Comparison of ENCODE assay signal across 13 mouse cellular contexts in the genomic region with DNA sequence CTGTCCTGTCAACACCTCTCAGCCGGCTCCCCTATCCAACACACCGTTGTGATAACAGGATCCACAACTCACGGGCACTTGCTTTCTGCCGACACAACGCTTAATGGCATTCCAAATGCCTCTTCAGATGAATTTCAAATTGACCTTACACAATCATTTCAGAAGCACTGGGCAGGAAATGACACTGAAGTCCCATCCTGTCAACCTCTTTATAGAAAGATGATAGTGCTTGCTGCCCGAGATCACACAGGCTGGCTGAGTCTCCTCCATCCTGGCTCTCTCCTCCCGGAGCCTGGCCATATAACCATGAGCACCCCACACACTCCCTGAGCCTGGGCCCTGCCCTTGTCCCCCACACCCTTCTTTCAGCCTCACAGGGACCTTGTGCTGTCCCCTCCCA. TPM values are rescaled to one million over a fixed set of nuclear protein-coding genes. Genes with fewer than 3 reads are reported as not detected.
DNase-seq lines count a peak whose midpoint lies in the region; ATAC-seq and TF ChIP-seq lines count a peak whose summit lies in the region.
"Had no signal": no experiment of that assay in that cellular context is flagged by ENCODE, and none has a peak within 500 bp of the region (broad histone marks: within the 10 kb centered on the region; RNA-seq: fewer than 3 reads in every experiment).

No protein-coding gene starts in this region.

- no peaks in the 10 kb centered on the region for H3K27me3 ChIP-seq in kidney, embryonic 16.5 days (ENCODE audit: insufficient read depth, low read length)
- H3K27me3 ChIP-seq in CH12.LX (replicated peaks), result no peaks in the 10 kb centered on the region
- no peaks in the 10 kb centered on the region for H3K27me3 ChIP-seq in embryonic facial prominence, embryonic 13.5 days
- peaks cover 10% of the 10 kb centered on the region for H3K27me3 ChIP-seq in liver, embryonic 16.5 days (ENCODE audit: control insufficient read depth, insufficient read depth, low read depth, low read length)
- no peaks in the 10 kb centered on the region for H3K27me3 ChIP-seq in forebrain, embryonic 13.5 days
- H3K27me3 ChIP-seq: forebrain, embryonic 12.5 days had no signal

- dilution Hi-C loops in CH12.LX (cut with MboI; ENCODE audit: extremely low pct_ligation_motif_present, extremely low pct_unique_long_range_greater_than_20kb, low sequenced_read_pairs), result no loop called here

- H3K4me2 ChIP-seq in kidney, embryonic 16.5 days (replicated peaks; ENCODE audit: low read depth, low read length), result peak overlapping the region; percentile 1; the same call in 1 of the 2 replicates
- peak overlapping the region; percentile 42 for H3K4me2 ChIP-seq in CH12.LX (ENCODE audit: insufficient read depth, low read depth, poor library complexity, severe bottlenecking)
- H3K4me2 ChIP-seq in embryonic facial prominence, embryonic 13.5 days, result no peak overlapping the region
- no peak overlapping the region for H3K4me2 ChIP-seq in liver, embryonic 16.5 days (ENCODE audit: low read depth, low read length)
- H3K4me2 ChIP-seq in forebrain, embryonic 13.5 days, result no peak overlapping the region
- H3K4me2 ChIP-seq: forebrain, embryonic 12.5 days had no signal

- H3K36me3 ChIP-seq in kidney, embryonic 16.5 days (ENCODE audit: insufficient read depth, low read length), result no peaks in the 10 kb centered on the region
- peaks cover 3 to 34% of the 10 kb centered on the region in 2 experiments for H3K36me3 ChIP-seq in CH12.LX (replicated peaks in 1 of 2; ENCODE audit: control insufficient read depth in 1 of 2, insufficient read depth in 1 of 2, low read length in 1 of 2)
- no peaks in the 10 kb centered on the region for H3K36me3 ChIP-seq in embryonic facial prominence, embryonic 13.5 days
- no peaks in the 10 kb centered on the region for H3K36me3 ChIP-seq in liver, embryonic 16.5 days (ENCODE audit: control insufficient read depth, insufficient read depth)
- H3K36me3 ChIP-seq in forebrain, embryonic 13.5 days (ENCODE audit: poor library complexity, severe bottlenecking), result no peaks in the 10 kb centered on the region
- H3K36me3 ChIP-seq: forebrain, embryonic 12.5 days had no signal

- in situ Hi-C loops in CH12.LX (cut with MboI; ENCODE audit: low pct_ligation_motif_present, low pct_unique_long_range_greater_than_20kb, low sequenced_read_pairs), result loop anchor here (5.0 kb wide), 2 partner anchors 36 to 91 kb away; a partner anchor contains a TSS

- TF ChIP-seq POLR2A in CH12.LX (IDR thresholded peaks at IDR 0.05; ENCODE audit: low read depth, low read length), result no peak

- no peak for TF ChIP-seq CTCF in CH12.LX (conservative IDR thresholded peaks at IDR 0.05 in 1 of 2, IDR thresholded peaks at IDR 0.05 in 1 of 2; ENCODE audit: low read depth in 2 of 2, low read length in 2 of 2)

- TF ChIP-seq EP300 in CH12.LX (IDR thresholded peaks at IDR 0.05; ENCODE audit: low read length), result no peak

- no peak for DNase-seq in kidney, postnatal 36 days
- no peak for DNase-seq in CH12.LX (ENCODE audit: extremely low read depth)
- DNase-seq in c-Kit-positive CD71-positive TER-119-positive erythroid progenitor cells, embryonic 14.5 days (ENCODE audit: low spot score), result no peak
- DNase-seq in thymus, adult 18-20 months, result no peak
- DNase-seq: adrenal gland, postnatal 14 days; cerebellum, postnatal 25 days; layer of hippocampus, adult 9-11 months had no signal

- H3K9me3 ChIP-seq in kidney, embryonic 16.5 days (ENCODE audit: low read length), result no peaks in the 10 kb centered on the region
- H3K9me3 ChIP-seq in CH12.LX (replicated peaks; ENCODE audit: low read length), result no peaks in the 10 kb centered on the region
- no peaks in the 10 kb centered on the region for H3K9me3 ChIP-seq in embryonic facial prominence, embryonic 13.5 days
- no peaks in the 10 kb centered on the region for H3K9me3 ChIP-seq in liver, embryonic 16.5 days (replicated peaks; ENCODE audit: control insufficient read depth, low read length)
- no peaks in the 10 kb centered on the region for H3K9me3 ChIP-seq in forebrain, embryonic 13.5 days (replicated peaks)
- H3K9me3 ChIP-seq: forebrain, embryonic 12.5 days; G1E had no signal

- H3K4me3 ChIP-seq in kidney, embryonic 16.5 days (ENCODE audit: low read length), result no peak overlapping the region
- H3K4me3 ChIP-seq in CH12.LX (replicated peaks in 1 of 3; ENCODE audit: low read depth in 2 of 3, low read length in 2 of 3, poor library complexity in 1 of 3), result peak overlapping the region; percentile 52 to 66 (median 63)
- no peak overlapping the region for H3K4me3 ChIP-seq in embryonic facial prominence, embryonic 13.5 days
- peak overlapping the region; percentile 5; the same call in 1 of the 2 replicates for H3K4me3 ChIP-seq in liver, embryonic 16.5 days (ENCODE audit: low read depth, low read length)
- no peak overlapping the region for H3K4me3 ChIP-seq in forebrain, embryonic 13.5 days
- H3K4me3 ChIP-seq: forebrain, embryonic 12.5 days had no signal

- peaks cover 49% of the 10 kb centered on the region for H3K4me1 ChIP-seq in kidney, embryonic 16.5 days (ENCODE audit: insufficient read depth, low read length)
- peaks cover 49 to 70% of the 10 kb centered on the region in 2 experiments for H3K4me1 ChIP-seq in CH12.LX (ENCODE audit: control insufficient read depth in 1 of 2, insufficient read depth in 2 of 2)
- H3K4me1 ChIP-seq in embryonic facial prominence, embryonic 13.5 days, result peaks cover 44% of the 10 kb centered on the region
- peaks cover 11% of the 10 kb centered on the region for H3K4me1 ChIP-seq in liver, embryonic 16.5 days (ENCODE audit: control insufficient read depth, low read depth, low read length)
- H3K4me1 ChIP-seq in forebrain, embryonic 13.5 days, result peaks cover 3% of the 10 kb centered on the region; the same call in 1 of the 2 replicates

- WGBS in kidney, embryonic 16.5 days, result 42% methylated on average over 7 of the region's 7 CpGs
- 73% methylated on average over 7 of the region's 7 CpGs for WGBS in embryonic facial prominence, embryonic 13.5 days
- WGBS in liver, embryonic 16.5 days (ENCODE audit: insufficient replicate concordance), result 35% methylated on average over 7 of the region's 7 CpGs
- 74% methylated on average over 7 of the region's 7 CpGs for WGBS in forebrain, embryonic 13.5 days

- H3K9ac ChIP-seq in kidney, embryonic 16.5 days (replicated peaks; ENCODE audit: low read length), result no peak overlapping the region
- peak overlapping the region; percentile 42 for H3K9ac ChIP-seq in CH12.LX (ENCODE audit: insufficient read depth, low read depth)
- H3K9ac ChIP-seq in embryonic facial prominence, embryonic 13.5 days, result 0 out of 2 replicates have a peak overlapping the region, but pooled peaks have one; percentile 32
- H3K9ac ChIP-seq in liver, embryonic 16.5 days (ENCODE audit: low read depth, low read length), result no peak overlapping the region
- H3K9ac ChIP-seq in forebrain, embryonic 13.5 days, result no peak overlapping the region
- H3K9ac ChIP-seq: forebrain, embryonic 12.5 days had no signal

- no peaks in the 10 kb centered on the region for H3K79me2 ChIP-seq in CH12.LX (replicated peaks; ENCODE audit: control insufficient read depth, extremely low read depth, insufficient read depth, poor library complexity, severe bottlenecking)

- TF ChIP-seq RAD21 in CH12.LX (IDR thresholded peaks at IDR 0.05; ENCODE audit: low read depth, low read length), result no peak

- no peak overlapping the region for H3K27ac ChIP-seq in kidney, embryonic 16.5 days (ENCODE audit: low read length)
- no peak overlapping the region for H3K27ac ChIP-seq in CH12.LX (ENCODE audit: insufficient read depth, low read depth)
- H3K27ac ChIP-seq in embryonic facial prominence, embryonic 13.5 days, result no peak overlapping the region
- H3K27ac ChIP-seq in liver, embryonic 16.5 days (ENCODE audit: low read length), result no peak overlapping the region
- no peak overlapping the region for H3K27ac ChIP-seq in forebrain, embryonic 13.5 days
- H3K27ac ChIP-seq: forebrain, embryonic 12.5 days had no signal

- ATAC-seq in kidney, embryonic 16.5 days (ENCODE audit: low FRiP score, low TSS enrichment), result no peak
- no peak for ATAC-seq in embryonic facial prominence, embryonic 13.5 days (ENCODE audit: insufficient number of reproducible peaks, insufficient read depth, low FRiP score, low TSS enrichment, low read depth)
- no peak for ATAC-seq in liver, embryonic 16.5 days (ENCODE audit: low read depth)
- ATAC-seq in forebrain, embryonic 13.5 days, result no peak

RNA-seq across cellular contexts. Expression of a gene that starts 1.6 kb away (rescaled TPM):
- 1.9 and 2.6 TPM in 2 replicates for polyA plus RNA-seq in kidney, embryonic 16.5 days (2015; fragmentation: Nextera tagmentation; extraction: Ambion mirVana)
- 7.0 and 7.5 TPM in 2 replicates for total RNA-seq in CH12.LX (2012; rRNA removed)
- total RNA-seq in CH12.LX (2014; rRNA removed), result 2.7 and 3.8 TPM in 2 replicates
- polyA plus RNA-seq in CH12.LX (2012; ENCODE audit: insufficient read length, low read depth), result 31.1 and 33.3 TPM in 2 replicates
- 1.2 TPM in 2 replicates for polyA plus RNA-seq in embryonic facial prominence, embryonic 13.5 days (2015; fragmentation: Nextera tagmentation; extraction: Ambion mirVana)
- 1.2 and 1.3 TPM in 2 replicates for polyA plus RNA-seq in liver, embryonic 16.5 days (2015; fragmentation: Nextera tagmentation; extraction: Ambion mirVana)
- 0.14 and 0.37 TPM in 2 replicates for polyA plus RNA-seq in forebrain, embryonic 13.5 days (2015; fragmentation: Nextera tagmentation; extraction: Ambion mirVana)

RNA-seq across cellular contexts. Expression of a gene that starts 16.1 kb away (rescaled TPM):
- 145 and 154 TPM in 2 replicates for polyA plus RNA-seq in kidney, embryonic 16.5 days (2015; fragmentation: Nextera tagmentation; extraction: Ambion mirVana)
- 312 and 326 TPM in 2 replicates for total RNA-seq in CH12.LX (2012; rRNA removed)
- total RNA-seq in CH12.LX (2014; rRNA removed), result 277 and 294 TPM in 2 replicates
- 623 and 775 TPM in 2 replicates for polyA plus RNA-seq in CH12.LX (2012; ENCODE audit: insufficient read length, low read depth)
- polyA plus RNA-seq in embryonic facial prominence, embryonic 13.5 days (2015; fragmentation: Nextera tagmentation; extraction: Ambion mirVana), result 104 and 111 TPM in 2 replicates
- polyA plus RNA-seq in liver, embryonic 16.5 days (2015; fragmentation: Nextera tagmentation; extraction: Ambion mirVana), result 81.6 and 86.6 TPM in 2 replicates
- polyA plus RNA-seq in forebrain, embryonic 13.5 days (2015; fragmentation: Nextera tagmentation; extraction: Ambion mirVana), result 271 and 296 TPM in 2 replicates

RNA-seq across cellular contexts. Expression of a gene that starts 16.3 kb away (rescaled TPM):
- 7.7 and 10.5 TPM in 2 replicates for polyA plus RNA-seq in kidney, embryonic 16.5 days (2015; fragmentation: Nextera tagmentation; extraction: Ambion mirVana)
- total RNA-seq in CH12.LX (2012; rRNA removed), result 0.25 TPM in 1 of 2 replicates, not detected in the other
- total RNA-seq in CH12.LX (2014; rRNA removed), result not detected in 2 replicates
- polyA plus RNA-seq in CH12.LX (2012; ENCODE audit: insufficient read length, low read depth), result 2.4 and 2.5 TPM in 2 replicates
- polyA plus RNA-seq in embryonic facial prominence, embryonic 13.5 days (2015; fragmentation: Nextera tagmentation; extraction: Ambion mirVana), result 19.9 and 32.0 TPM in 2 replicates
- polyA plus RNA-seq in liver, embryonic 16.5 days (2015; fragmentation: Nextera tagmentation; extraction: Ambion mirVana), result 0.17 TPM in 1 of 2 replicates, not detected in the other
- 9.2 and 18.2 TPM in 2 replicates for polyA plus RNA-seq in forebrain, embryonic 13.5 days (2015; fragmentation: Nextera tagmentation; extraction: Ambion mirVana)
- total RNA-seq: G1E had no signal
- polyA plus RNA-seq: G1E had no signal

RNA-seq across cellular contexts. Expression of a gene that starts 32.7 kb away (rescaled TPM):
- 2.0 and 2.1 TPM in 2 replicates for polyA plus RNA-seq in kidney, embryonic 16.5 days (2015; fragmentation: Nextera tagmentation; extraction: Ambion mirVana)
- total RNA-seq in CH12.LX (2012; rRNA removed) (2.9 and 3.5 TPM in 2 replicates), CH12.LX (2014; rRNA removed) (4.0 and 5.1 TPM in 2 replicates)
- 9.2 and 12.0 TPM in 2 replicates for polyA plus RNA-seq in CH12.LX (2012; ENCODE audit: insufficient read length, low read depth)
- 4.9 TPM in 2 replicates for polyA plus RNA-seq in embryonic facial prominence, embryonic 13.5 days (2015; fragmentation: Nextera tagmentation; extraction: Ambion mirVana)
- polyA plus RNA-seq in liver, embryonic 16.5 days (2015; fragmentation: Nextera tagmentation; extraction: Ambion mirVana), result 0.05 and 0.12 TPM in 2 replicates
- 2.0 and 2.3 TPM in 2 replicates for polyA plus RNA-seq in forebrain, embryonic 13.5 days (2015; fragmentation: Nextera tagmentation; extraction: Ambion mirVana)

RNA-seq across cellular contexts. Expression of a gene that starts 36.6 kb away (rescaled TPM):
- polyA plus RNA-seq in kidney, embryonic 16.5 days (2015; fragmentation: Nextera tagmentation; extraction: Ambion mirVana), result 7.4 and 7.5 TPM in 2 replicates
- 0.21 and 0.38 TPM in 2 replicates for total RNA-seq in CH12.LX (2012; rRNA removed)
- total RNA-seq in CH12.LX (2014; rRNA removed), result not detected in 2 replicates
- polyA plus RNA-seq in CH12.LX (2012; ENCODE audit: insufficient read length, low read depth), result 0.09 TPM in 1 of 2 replicates, not detected in the other
- polyA plus RNA-seq in embryonic facial prominence, embryonic 13.5 days (2015; fragmentation: Nextera tagmentation; extraction: Ambion mirVana), result 10.5 and 10.9 TPM in 2 replicates
- 0.20 and 0.42 TPM in 2 replicates for polyA plus RNA-seq in liver, embryonic 16.5 days (2015; fragmentation: Nextera tagmentation; extraction: Ambion mirVana)
- 59.5 and 78.0 TPM in 2 replicates for polyA plus RNA-seq in forebrain, embryonic 13.5 days (2015; fragmentation: Nextera tagmentation; extraction: Ambion mirVana)
- polyA plus RNA-seq: G1E had no signal

Comparison
In these comparisons a context has a peak if more than half of its experiments do, and no peak if none do; other contexts are left out.
1. H3K4me2 ChIP-seq: peak in kidney, embryonic 16.5 days (single experiment) and CH12.LX (single experiment); none in embryonic facial prominence, embryonic 13.5 days (single experiment), liver, embryonic 16.5 days (single experiment) and forebrain, embryonic 13.5 days (single experiment).
2. H3K4me3 ChIP-seq: peak in CH12.LX (3 of 3) and liver, embryonic 16.5 days (single experiment); none in kidney, embryonic 16.5 days (single experiment), embryonic facial prominence, embryonic 13.5 days (single experiment) and forebrain, embryonic 13.5 days (single experiment).
3. H3K9ac ChIP-seq: peak in CH12.LX (single experiment) and embryonic facial prominence, embryonic 13.5 days (single experiment); none in kidney, embryonic 16.5 days (single experiment), liver, embryonic 16.5 days (single experiment) and forebrain, embryonic 13.5 days (single experiment).